Mouse (Mus musculus) midbrain, embryonic 11.5 days (tissue): ENCODE results near the gene Gm20883. TPM values are rescaled to one million over a fixed set of nuclear protein-coding genes. Genes with fewer than 3 reads are reported as not detected.
"Not testable (repeated sequence)": the region's sequence is repeated elsewhere in the genome, so short reads cannot be mapped to it uniquely, and the experiment has no call there.

Source experiments
- ATAC-seq: fragments of 200-750 bp; cut with Nextera tagmentation; 2 replicates; pipeline ENCODE4 v1.8.0; 2017; ENCODE audit warnings: moderate TSS enrichment, moderate library complexity; ENCODE audit not compliant: low FRiP score
- DNase-seq: peaks from one replicate; pipeline ENCODE4 v3.0.0; 2015; ENCODE audit warnings: low spot score; ENCODE audit errors: missing footprints
- H3K27ac ChIP-seq: fragments of 300-500 bp; sonication (generic); 2 replicates; pipeline ENCODE4 v1.5.1; 2014; ENCODE audit warnings: low read depth, low read length
- H3K27me3 ChIP-seq: fragments of 300-500 bp; sonication (generic); 2 replicates; pipeline ENCODE4 v1.6.1; 2014; ENCODE audit warnings: mild to moderate bottlenecking, low read length, moderate library complexity, mixed read lengths; ENCODE audit not compliant: control insufficient read depth, insufficient read depth
- H3K36me3 ChIP-seq: fragments of 300-500 bp; sonication (generic); 2 replicates; pipeline ENCODE4 v1.6.1; 2014; ENCODE audit warnings: mild to moderate bottlenecking, low read length, moderate library complexity, mixed read lengths; ENCODE audit not compliant: control insufficient read depth, insufficient read depth
- H3K4me1 ChIP-seq: fragments of 300-500 bp; sonication (generic); 2 replicates; pipeline ENCODE4 v1.6.1; 2014; ENCODE audit warnings: low read length; ENCODE audit not compliant: control insufficient read depth, insufficient read depth
- H3K4me2 ChIP-seq: fragments of 300-500 bp; sonication (generic); 2 replicates; pipeline ENCODE4 v1.6.1; 2014; ENCODE audit warnings: mild to moderate bottlenecking, moderate library complexity
- H3K4me3 ChIP-seq: fragments of 300-500 bp; sonication (generic); 2 replicates; pipeline ENCODE4 v1.5.1; 2014; ENCODE audit warnings: low read depth, low read length
- H3K9ac ChIP-seq: fragments of 300-500 bp; sonication (generic); 2 replicates; pipeline ENCODE4 v1.6.1; 2014; ENCODE audit warnings: low read length
- H3K9me3 ChIP-seq: fragments of 300-500 bp; sonication (generic); 2 replicates; pipeline ENCODE4 v1.6.1; 2016; ENCODE audit warnings: low read length; ENCODE audit not compliant: control insufficient read depth
- WGBS: fragments of 180-500 bp; shearing (Covaris S2); extraction: QIAGEN DNeasy Blood & Tissue Kit; methylation state at CpG from one replicate; pipeline ENCODE4 v1.1.7; 2014; 5-methylcytosine and 5-hydroxymethylcytosine counted together
- polyA plus RNA-seq: library from polyadenylated mRNA; unstranded; fragments of >200 nt; fragmentation: Nextera tagmentation; extraction: Ambion mirVana; gene quantifications from 2 replicates; pipeline ENCODE4 v1.2.1, GENCODE M21; 2014

The Gm20883 gene
- polyA plus RNA-seq: not detected in 2 replicates

DNA sequence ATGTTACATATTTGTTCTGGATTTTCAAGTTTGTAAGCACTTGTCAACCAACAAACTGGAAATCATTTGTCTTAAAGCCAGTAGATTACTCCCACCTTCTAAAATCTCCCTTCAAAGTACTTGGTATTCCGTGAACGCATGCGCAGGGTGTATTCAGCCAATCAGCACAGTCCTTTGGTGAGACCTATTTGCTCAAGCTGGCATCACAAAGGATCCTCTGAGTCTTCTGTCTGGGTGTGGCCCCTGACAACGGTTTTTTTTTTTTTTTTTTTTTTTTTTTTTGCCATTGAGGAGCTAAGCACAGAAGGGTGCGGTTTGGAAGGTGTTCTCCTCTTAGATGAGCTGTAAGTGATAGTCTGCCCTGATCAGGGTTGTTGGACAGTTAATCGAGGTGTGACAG, at the start of gene Gm20883:
TSS of gene Gm20883 (plus strand) at position 301 of the 400 bp plus-strand sequence.
- no CpG with 5 or more reads among the region's 6 CpGs for WGBS
- not testable (repeated sequence) for H3K27me3 ChIP-seq, DNase-seq, H3K4me2 ChIP-seq, H3K9me3 ChIP-seq, ATAC-seq, H3K27ac ChIP-seq, H3K4me3 ChIP-seq, H3K36me3 ChIP-seq, H3K4me1 ChIP-seq, H3K9ac ChIP-seq
